Mouse (Mus musculus): ENCODE measurements around the gene Tlcd1. TPM values are rescaled to one million over a fixed set of nuclear protein-coding genes. Genes with fewer than 3 reads are reported as not detected.

The Tlcd1 gene
- polyA plus RNA-seq, 1 experiment from 2014 or later = 19.3 TPM

- H3K4me1 ChIP-seq = peaks cover 75% of the 10 kb centered on the region
Observed at GRCm38 (mm10) chr11:78161968-78162367, 14.5 kb upstream of the Tlcd1 start.

GRCm38 (mm10) chr11:78162504-78162903 lies 14.0 kb upstream of the Tlcd1 start:
- peak overlapping the region; percentile 98 for H3K27ac ChIP-seq (replicated peaks)
- H3K9ac ChIP-seq (replicated peaks) = peak overlapping the region; percentile 100
- 20% methylated on average over 6 of the region's 6 CpGs for WGBS
- peak overlapping the region; percentile 99 for H3K4me3 ChIP-seq (replicated peaks)
- peak overlapping the region; percentile 80 for H3K4me2 ChIP-seq
- H3K36me3 ChIP-seq = peaks cover 44% of the 10 kb centered on the region
- peaks cover 73% of the 10 kb centered on the region for H3K4me1 ChIP-seq
- no peaks in the 10 kb centered on the region for H3K27me3 ChIP-seq (replicated peaks)
- no peaks in the 10 kb centered on the region for H3K9me3 ChIP-seq (replicated peaks)
- ATAC-seq (ENCODE audit: low FRiP score) = no peak

More at GRCm38 (mm10) chr11:78161968-78162367, 14.5 kb upstream of the Tlcd1 start:
- H3K4me2 ChIP-seq = peak overlapping the region; percentile 80
- peaks cover 48% of the 10 kb centered on the region for H3K36me3 ChIP-seq
- 0 out of 2 replicates have a peak overlapping the region, but pooled peaks have one; percentile 99 for H3K4me3 ChIP-seq (replicated peaks)
- no peak for ATAC-seq (ENCODE audit: low FRiP score)
- H3K9me3 ChIP-seq (replicated peaks) = no peaks in the 10 kb centered on the region
- H3K27ac ChIP-seq (replicated peaks) = peak overlapping the region; percentile 98
- no peaks in the 10 kb centered on the region for H3K27me3 ChIP-seq (replicated peaks)
- 28% methylated on average over 4 of the region's 4 CpGs for WGBS
- 0 out of 2 replicates have a peak overlapping the region, but pooled peaks have one; percentile 100 for H3K9ac ChIP-seq (replicated peaks)

DNA sequence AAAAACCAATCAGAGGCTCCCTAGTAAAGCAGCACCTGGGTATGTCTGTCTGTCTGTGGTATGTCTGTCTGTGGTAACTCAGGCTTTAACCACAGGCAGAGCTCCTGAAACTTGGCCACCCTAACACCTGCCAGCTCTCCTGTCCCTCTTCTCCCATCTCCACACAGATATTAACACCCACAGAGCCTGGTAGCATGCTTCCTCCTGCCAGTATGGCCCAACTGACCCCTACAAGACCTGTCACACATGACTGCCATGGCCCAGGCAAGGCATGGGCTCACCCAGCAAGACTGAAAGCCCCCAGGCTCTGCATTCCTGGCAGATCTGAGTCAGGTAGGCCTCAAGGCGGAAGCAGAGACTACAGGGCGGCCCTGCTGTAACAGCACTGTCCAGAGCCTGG lies 13.5 kb upstream of the Tlcd1 start:
- Histone ChIP-seq H3K27me3 (replicated peaks) (no peaks in the 10 kb centered on the region), H3K4me1 (peaks cover 67% of the 10 kb centered on the region), H3K4me2 (peak overlapping the region; percentile 80), H3K27ac (replicated peaks) (peak overlapping the region; percentile 98), H3K9me3 (replicated peaks) (no peaks in the 10 kb centered on the region), H3K36me3 (peaks cover 40% of the 10 kb centered on the region), H3K9ac (replicated peaks) (peak overlapping the region; percentile 100), H3K4me3 (replicated peaks) (peak overlapping the region; percentile 99)
- ATAC-seq (ENCODE audit: low FRiP score) = no peak
- WGBS = 74% methylated on average over 2 of the region's 2 CpGs

GRCm38 (mm10) chr11:78163681-78164603 lies 12.6 kb upstream of the Tlcd1 start:
- under 1% methylated on average over 22 of the region's 22 CpGs for WGBS
- H3K9ac ChIP-seq (replicated peaks) = peak overlapping the region; percentile 100
- H3K4me2 ChIP-seq = peak overlapping the region; percentile 80
- H3K36me3 ChIP-seq = peaks cover 31% of the 10 kb centered on the region
- H3K9me3 ChIP-seq (replicated peaks) = no peaks in the 10 kb centered on the region
- peak overlapping the region; percentile 98 for H3K27ac ChIP-seq (replicated peaks)
- no peaks in the 10 kb centered on the region for H3K27me3 ChIP-seq (replicated peaks)
- ATAC-seq (ENCODE audit: low FRiP score) = peak; percentile 40
- H3K4me3 ChIP-seq (replicated peaks) = peak overlapping the region; percentile 99
- peaks cover 60% of the 10 kb centered on the region for H3K4me1 ChIP-seq

DNA sequence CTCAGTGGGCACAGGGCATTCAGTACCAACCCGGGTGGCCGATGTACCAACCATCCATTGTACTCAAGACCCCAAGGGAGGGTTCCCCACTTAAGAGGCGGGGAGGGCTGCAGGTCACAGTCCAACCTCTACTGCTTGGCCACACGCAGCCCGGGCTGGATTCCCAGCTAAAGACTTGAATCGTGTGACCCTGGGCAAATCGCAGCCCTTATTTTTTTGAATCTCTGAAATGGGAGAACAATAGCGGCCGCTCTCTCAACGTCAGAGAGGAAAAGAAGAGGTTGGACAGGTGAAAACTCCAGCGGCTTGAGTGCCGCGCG lies 11.9 kb upstream of the Tlcd1 start:
- Histone ChIP-seq H3K27me3 (replicated peaks) (no peaks in the 10 kb centered on the region), H3K4me2 (peak overlapping the region; percentile 80), H3K4me3 (replicated peaks) (peak overlapping the region; percentile 99), H3K9me3 (replicated peaks) (no peaks in the 10 kb centered on the region), H3K36me3 (peaks cover 24% of the 10 kb centered on the region), H3K4me1 (peaks cover 54% of the 10 kb centered on the region), H3K27ac (replicated peaks) (peak overlapping the region; percentile 98), H3K9ac (replicated peaks) (peak overlapping the region; percentile 100)
- peak; percentile 7; the same call in 1 of the 2 replicates for ATAC-seq (ENCODE audit: low FRiP score)
- WGBS = under 1% methylated on average over 14 of the region's 14 CpGs

DNA sequence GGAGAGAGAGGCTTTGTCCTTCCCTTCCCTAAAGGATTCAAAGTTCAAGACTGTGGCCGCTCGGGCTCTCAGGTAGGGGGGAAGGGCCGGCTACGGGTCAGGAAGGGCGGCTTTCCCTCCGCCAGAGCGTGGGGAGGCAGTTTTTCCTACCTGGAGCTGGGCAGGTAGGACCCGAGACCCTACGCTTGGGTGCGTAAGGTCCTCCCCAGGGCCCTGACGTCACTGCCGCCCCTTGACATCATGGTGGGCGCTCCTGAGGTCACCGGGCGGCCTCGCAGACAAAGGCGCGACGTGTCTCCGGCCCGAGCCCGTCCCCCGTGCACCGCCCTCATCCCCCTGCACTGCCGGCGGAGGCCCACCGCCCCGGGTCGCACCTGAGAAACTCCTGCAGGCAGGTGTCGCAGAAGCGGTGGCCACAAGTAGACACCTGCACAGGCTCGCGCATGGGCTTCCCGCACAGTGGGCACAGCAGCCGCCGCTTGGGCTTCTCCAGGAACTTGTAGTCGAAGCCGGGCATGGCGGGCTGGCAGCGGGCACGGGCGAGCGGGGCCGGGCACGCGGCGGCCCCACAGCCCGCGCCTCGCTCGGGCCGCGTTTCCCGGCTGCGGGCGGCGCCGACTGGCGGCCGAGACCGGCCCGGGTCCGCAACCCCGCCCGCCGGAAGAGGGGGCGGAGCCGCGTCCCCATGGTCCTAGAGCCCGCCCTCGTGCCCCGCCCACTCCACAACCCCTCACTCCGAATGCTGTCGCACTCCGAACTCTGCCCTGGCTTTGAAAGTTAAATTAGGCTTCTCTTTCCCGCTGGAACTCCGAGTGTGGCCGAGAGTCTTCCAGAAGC lies 11.4 kb upstream of the Tlcd1 start, which contains the start of gene Traf4:
Gene Traf4, minus strand, starts transcription at position 666 of the 837 bp plus-strand sequence.
- Histone ChIP-seq H3K9me3 (replicated peaks) (no peaks in the 10 kb centered on the region), H3K9ac (replicated peaks) (peak within 1 kb of the TSS; percentile 100), H3K4me3 (replicated peaks) (peak within 1 kb of the TSS; percentile 99), H3K27ac (replicated peaks) (peak within 1 kb of the TSS; percentile 98), H3K4me2 (peak within 1 kb of the TSS; percentile 80), H3K36me3 (peaks cover 19% of the 10 kb centered on the region), H3K4me1 (peaks cover 48% of the 10 kb centered on the region), H3K27me3 (replicated peaks) (no peaks in the 10 kb centered on the region)
- peak; percentile 87 for ATAC-seq (ENCODE audit: low FRiP score)
- under 1% methylated on average over 56 of the region's 78 CpGs for WGBS

DNA sequence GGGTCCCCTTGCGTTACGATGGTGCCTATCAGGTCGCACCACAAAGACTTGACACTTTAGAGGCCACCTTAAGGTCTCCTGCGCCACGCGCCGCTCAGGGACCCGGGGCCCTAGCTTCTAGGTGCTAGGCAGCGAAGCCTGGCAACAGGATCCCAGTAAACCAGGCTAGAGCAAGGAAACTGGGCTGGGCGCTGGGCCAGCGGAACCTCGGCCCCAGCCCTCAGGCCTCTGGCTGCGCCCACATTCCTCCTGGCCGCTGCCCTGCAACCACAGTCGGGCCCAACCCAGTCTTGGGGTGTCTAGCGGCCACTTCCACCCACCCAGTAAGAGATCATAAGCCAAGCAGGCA lies 10.8 kb upstream of the Tlcd1 start:
- peak overlapping the region; percentile 55 for H3K9ac ChIP-seq (replicated peaks)
- 2% methylated on average over 16 of the region's 16 CpGs for WGBS
- peaks cover 42% of the 10 kb centered on the region for H3K4me1 ChIP-seq
- peak; percentile 28 for ATAC-seq (ENCODE audit: low FRiP score)
- peak overlapping the region; percentile 99 for H3K4me3 ChIP-seq (replicated peaks)
- peak overlapping the region; percentile 98 for H3K27ac ChIP-seq (replicated peaks)
- peaks cover 13% of the 10 kb centered on the region for H3K36me3 ChIP-seq
- H3K4me2 ChIP-seq = peak overlapping the region; percentile 80
- H3K9me3 ChIP-seq (replicated peaks) = no peaks in the 10 kb centered on the region
- no peaks in the 10 kb centered on the region for H3K27me3 ChIP-seq (replicated peaks)

DNA sequence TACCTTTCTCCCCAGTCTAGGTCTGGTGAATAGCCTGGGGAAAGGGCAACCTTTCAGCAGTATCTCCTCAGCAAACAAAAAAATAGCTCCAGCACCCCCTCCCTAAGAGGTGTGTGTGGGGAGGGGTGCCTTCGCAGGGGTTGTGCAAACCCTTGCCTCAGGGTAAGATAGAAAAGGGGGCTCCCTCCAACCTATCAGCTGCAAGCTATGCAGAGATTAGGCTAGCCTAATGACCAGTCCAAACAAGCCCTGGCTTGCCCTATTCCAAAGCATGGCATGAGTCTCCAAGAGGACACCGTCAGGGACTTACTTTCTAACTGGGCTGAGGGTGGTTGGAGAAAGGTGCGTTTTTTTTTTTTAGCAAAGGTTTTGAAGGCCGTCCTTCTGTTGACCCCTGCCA lies 10.3 kb upstream of the Tlcd1 start:
- peak overlapping the region; percentile 99 for H3K4me3 ChIP-seq (replicated peaks)
- peaks cover 8% of the 10 kb centered on the region for H3K36me3 ChIP-seq
- peaks cover 38% of the 10 kb centered on the region for H3K4me1 ChIP-seq
- H3K9me3 ChIP-seq (replicated peaks) = no peaks in the 10 kb centered on the region
- no peak for ATAC-seq (ENCODE audit: low FRiP score)
- 58% methylated on average over 4 of the region's 4 CpGs for WGBS
- H3K27me3 ChIP-seq (replicated peaks) = no peaks in the 10 kb centered on the region
- H3K4me2 ChIP-seq = peak overlapping the region; percentile 80
- peak overlapping the region; percentile 98 for H3K27ac ChIP-seq (replicated peaks)
- peak overlapping the region; percentile 55; the same call in 1 of the 2 replicates for H3K9ac ChIP-seq (replicated peaks)

- Histone ChIP-seq H3K4me3 (replicated peaks) (no peak overlapping the region), H3K4me1 (peaks cover 34% of the 10 kb centered on the region), H3K36me3 (peaks cover 5% of the 10 kb centered on the region; the same call in 1 of the 2 replicates), H3K27me3 (replicated peaks) (no peaks in the 10 kb centered on the region), H3K4me2 (no peak overlapping the region), H3K9ac (replicated peaks) (no peak overlapping the region), H3K9me3 (replicated peaks) (no peaks in the 10 kb centered on the region), H3K27ac (replicated peaks) (no peak overlapping the region)
- no peak for ATAC-seq (ENCODE audit: low FRiP score)
- WGBS = 80% methylated on average over 6 of the region's 6 CpGs
Observed at GRCm38 (mm10) chr11:78166640-78167039, 9.9 kb upstream of the Tlcd1 start.

DNA sequence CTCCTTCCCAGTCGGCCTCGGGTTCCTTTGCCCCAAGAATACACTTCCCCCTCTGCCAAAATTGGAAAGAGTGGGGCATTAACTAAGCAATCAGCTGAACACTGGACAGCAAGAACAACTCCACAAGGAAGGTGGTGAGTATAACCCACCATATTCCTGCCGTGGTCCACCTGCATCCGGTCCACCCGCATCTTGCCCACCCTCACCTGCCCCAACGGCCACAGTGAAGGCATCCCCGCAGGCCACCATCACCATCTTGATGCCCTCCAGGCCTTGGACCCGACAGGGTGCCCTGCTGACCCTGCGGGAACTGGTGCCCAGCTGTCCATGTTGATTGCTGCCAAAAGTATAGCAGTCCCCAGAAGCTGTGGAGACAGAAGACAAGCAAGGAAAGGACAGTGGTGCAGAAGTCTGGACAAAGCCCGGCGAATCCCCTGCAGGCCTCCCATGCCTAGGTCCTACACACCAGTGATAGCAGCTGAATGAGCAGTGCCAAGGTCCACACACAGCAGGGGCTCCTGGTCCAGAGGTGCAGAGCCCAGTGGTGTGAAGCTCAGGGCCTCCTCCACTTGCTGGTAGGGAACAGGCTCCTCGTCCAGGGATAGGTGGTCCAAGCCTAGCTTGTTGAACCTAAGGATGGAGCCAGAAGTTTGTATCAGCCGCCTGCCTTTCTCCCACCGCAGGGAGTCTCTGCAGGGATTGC lies 9.1 kb upstream of the Tlcd1 start:
- WGBS = 93% methylated on average over 14 of the region's 14 CpGs
- H3K4me2 ChIP-seq = no peak overlapping the region
- no peak overlapping the region for H3K27ac ChIP-seq (replicated peaks)
- no peak overlapping the region for H3K4me3 ChIP-seq (replicated peaks)
- no peaks in the 10 kb centered on the region for H3K27me3 ChIP-seq (replicated peaks)
- no peaks in the 10 kb centered on the region for H3K36me3 ChIP-seq
- no peak for ATAC-seq (ENCODE audit: low FRiP score)
- H3K4me1 ChIP-seq = peaks cover 26% of the 10 kb centered on the region
- no peaks in the 10 kb centered on the region for H3K9me3 ChIP-seq (replicated peaks)
- no peak overlapping the region for H3K9ac ChIP-seq (replicated peaks)
